Mouse (Mus musculus): ENCODE measurements around the gene Coro1c.

DNA sequence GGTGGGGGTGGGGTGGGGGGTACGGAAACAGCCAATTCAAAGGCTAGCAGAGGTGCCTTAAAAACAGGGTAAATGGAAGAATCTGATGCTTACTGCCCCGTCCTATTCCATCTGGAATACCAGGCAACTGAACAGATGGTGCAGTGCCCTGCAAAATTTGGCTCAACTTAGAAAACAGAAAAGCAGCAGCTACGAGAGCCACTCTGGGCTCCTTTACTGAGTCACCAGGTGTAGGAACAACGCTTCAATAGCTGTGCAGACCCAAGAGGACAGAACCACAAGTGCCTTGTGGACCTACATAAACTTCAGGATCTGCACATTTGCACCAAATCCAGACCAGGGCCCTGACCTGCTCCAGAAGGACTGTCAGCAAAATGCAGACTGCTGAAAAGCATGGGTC lies 46.1 kb downstream of the Coro1c start:
- TF ChIP-seq CTCF (IDR thresholded peaks at IDR 0.05; ENCODE audit: low read depth, low read length) (no peak), POLR2A (IDR thresholded peaks at IDR 0.05; ENCODE audit: borderline replicate concordance, low read depth, low read length) (no peak)

Measured in bone marrow macrophage, adult 2 months (primary cell).